18 mouse cellular contexts compared by ENCODE assay signal in genomic region chr17:46612189-46612588, GRCm38 (mm10). TPM values are rescaled to one million over a fixed set of nuclear protein-coding genes. Genes with fewer than 3 reads are reported as not detected.
A peak's percentile ranks its signal among the peaks of the same experiment; 100 is the strongest.
DNase-seq lines count a peak whose midpoint lies in the region; ATAC-seq lines count a peak whose summit lies in the region.
"Had no signal": no experiment of that assay in that cellular context is flagged by ENCODE, and none has a peak within 500 bp of the region (broad histone marks: within the 10 kb centered on the region; RNA-seq: fewer than 3 reads in every experiment).

No protein-coding gene starts in this region.

- no peak for ATAC-seq in hindbrain, embryonic 11.5 days (ENCODE audit: low FRiP score)
- ATAC-seq in lung, embryonic 15.5 days (ENCODE audit: borderline replicate concordance, extremely low read depth, low FRiP score, low TSS enrichment) = no peak
- ATAC-seq in embryonic facial prominence, embryonic 15.5 days (ENCODE audit: insufficient number of reproducible peaks, low FRiP score, low TSS enrichment, low read depth) = no peak
- 0 out of 2 replicates have a peak, but pooled peaks have one; percentile 19 for ATAC-seq in stomach, embryonic 16.5 days (ENCODE audit: insufficient read depth, low FRiP score)
- ATAC-seq: forebrain, embryonic 14.5 days had no signal

- H3K36me3 ChIP-seq in hindbrain, embryonic 10.5 days = peaks cover 14% of the 10 kb centered on the region
- no peaks in the 10 kb centered on the region for H3K36me3 ChIP-seq in hindbrain, embryonic 11.5 days (ENCODE audit: control insufficient read depth, insufficient read depth, low read length)
- H3K36me3 ChIP-seq in lung, embryonic 15.5 days = no peaks in the 10 kb centered on the region
- no peaks in the 10 kb centered on the region for H3K36me3 ChIP-seq in embryonic facial prominence, embryonic 15.5 days
- no peaks in the 10 kb centered on the region for H3K36me3 ChIP-seq in stomach, embryonic 16.5 days (ENCODE audit: control insufficient read depth, insufficient read depth, low read length)
- H3K36me3 ChIP-seq: neural tube, embryonic 13.5 days had no signal

- peaks cover 55% of the 10 kb centered on the region for H3K4me1 ChIP-seq in hindbrain, embryonic 10.5 days (replicated peaks)
- H3K4me1 ChIP-seq in hindbrain, embryonic 11.5 days (replicated peaks; ENCODE audit: control insufficient read depth, insufficient read depth, low read length) = 0 out of 2 replicates have a peak, but pooled peaks cover 3% of the 10 kb centered on the region
- peaks cover 71% of the 10 kb centered on the region for H3K4me1 ChIP-seq in lung, embryonic 15.5 days
- H3K4me1 ChIP-seq in embryonic facial prominence, embryonic 15.5 days = peaks cover 83% of the 10 kb centered on the region
- H3K4me1 ChIP-seq in stomach, embryonic 16.5 days (ENCODE audit: control insufficient read depth, insufficient read depth, low read length) = peaks cover 54% of the 10 kb centered on the region

- no peak overlapping the region for H3K4me2 ChIP-seq in hindbrain, embryonic 11.5 days (replicated peaks; ENCODE audit: low read depth, low read length)
- H3K4me2 ChIP-seq in lung, embryonic 15.5 days = 0 out of 2 replicates have a peak overlapping the region, but pooled peaks have one; percentile 7
- H3K4me2 ChIP-seq in embryonic facial prominence, embryonic 15.5 days (replicated peaks) = 0 out of 2 replicates have a peak overlapping the region, but pooled peaks have one; percentile 15
- H3K4me2 ChIP-seq in stomach, embryonic 16.5 days (ENCODE audit: low read depth, low read length) = 0 out of 2 replicates have a peak overlapping the region, but pooled peaks have one; percentile 2
- H3K4me2 ChIP-seq: hindbrain, embryonic 14.5 days had no signal

- DNase-seq in hindbrain, embryonic 10.5 days (ENCODE audit: low spot score) = no peak
- DNase-seq in hindbrain, embryonic 11.5 days (ENCODE audit: low spot score) = no peak
- DNase-seq in lung, postnatal 25 days (ENCODE audit: low spot score) = no peak
- no peak for DNase-seq in layer of hippocampus, postnatal 10 days (ENCODE audit: low spot score in 2 of 2)
- DNase-seq in frontal cortex, adult 2 months (ENCODE audit: extremely low spot score in 1 of 2, low spot score in 1 of 2) = no peak
- DNase-seq: cerebellum, postnatal 10 days; gastrocnemius, adult 2 months; retina, postnatal 1 day; spleen, adult 18-20 months had no signal

- H3K9ac ChIP-seq in hindbrain, embryonic 11.5 days (ENCODE audit: low read depth, low read length) = no peak overlapping the region
- H3K9ac ChIP-seq in lung, embryonic 15.5 days = no peak overlapping the region; the same call in 1 of the 2 replicates
- H3K9ac ChIP-seq in embryonic facial prominence, embryonic 15.5 days = no peak overlapping the region
- no peak overlapping the region; the same call in 1 of the 2 replicates for H3K9ac ChIP-seq in stomach, embryonic 16.5 days (ENCODE audit: low read length)
- H3K9ac ChIP-seq: hindbrain, embryonic 14.5 days; liver, embryonic 14.5 days; neural tube, embryonic 13.5 days had no signal

- no peaks in the 10 kb centered on the region for H3K9me3 ChIP-seq in hindbrain, embryonic 10.5 days
- no peaks in the 10 kb centered on the region for H3K9me3 ChIP-seq in hindbrain, embryonic 11.5 days (ENCODE audit: control insufficient read depth, low read length)
- no peaks in the 10 kb centered on the region for H3K9me3 ChIP-seq in lung, embryonic 15.5 days
- no peaks in the 10 kb centered on the region for H3K9me3 ChIP-seq in embryonic facial prominence, embryonic 15.5 days (replicated peaks)
- no peaks in the 10 kb centered on the region for H3K9me3 ChIP-seq in stomach, embryonic 16.5 days (replicated peaks; ENCODE audit: control insufficient read depth, low read length)
- H3K9me3 ChIP-seq: megakaryocyte, embryonic 14.5 days; neural tube, embryonic 13.5 days had no signal

- H3K4me3 ChIP-seq in hindbrain, embryonic 10.5 days = no peak overlapping the region
- no peak overlapping the region for H3K4me3 ChIP-seq in hindbrain, embryonic 11.5 days (ENCODE audit: low read depth, low read length)
- H3K4me3 ChIP-seq in lung, embryonic 15.5 days = no peak overlapping the region
- no peak overlapping the region for H3K4me3 ChIP-seq in embryonic facial prominence, embryonic 15.5 days (replicated peaks)
- H3K4me3 ChIP-seq in stomach, embryonic 16.5 days (replicated peaks; ENCODE audit: low read length) = no peak overlapping the region
- H3K4me3 ChIP-seq: gastrocnemius, adult 2 months; left cerebral cortex, adult 2 months; megakaryocyte, embryonic 14.5 days; neural tube, embryonic 13.5 days had no signal

- no peaks in the 10 kb centered on the region for H3K27me3 ChIP-seq in hindbrain, embryonic 10.5 days (ENCODE audit: insufficient read depth, poor library complexity, severe bottlenecking)
- no peaks in the 10 kb centered on the region for H3K27me3 ChIP-seq in hindbrain, embryonic 11.5 days (ENCODE audit: control insufficient read depth, insufficient read depth, low read length)
- no peaks in the 10 kb centered on the region for H3K27me3 ChIP-seq in lung, embryonic 15.5 days
- H3K27me3 ChIP-seq in embryonic facial prominence, embryonic 15.5 days = no peaks in the 10 kb centered on the region
- no peaks in the 10 kb centered on the region for H3K27me3 ChIP-seq in stomach, embryonic 16.5 days (ENCODE audit: control insufficient read depth, insufficient read depth, low read length)
- H3K27me3 ChIP-seq: megakaryocyte, embryonic 14.5 days; neural tube, embryonic 13.5 days had no signal

- WGBS in hindbrain, embryonic 10.5 days = 81% methylated on average over 2 of the region's 2 CpGs
- 63% methylated on average over 2 of the region's 2 CpGs for WGBS in hindbrain, embryonic 11.5 days
- WGBS in lung, embryonic 15.5 days = 35% methylated on average over 2 of the region's 2 CpGs
- WGBS in embryonic facial prominence, embryonic 15.5 days = 41% methylated on average over 2 of the region's 2 CpGs
- 36% methylated on average over 2 of the region's 2 CpGs for WGBS in stomach, embryonic 16.5 days

- 0 out of 2 replicates have a peak overlapping the region, but pooled peaks have one; percentile 12 for H3K27ac ChIP-seq in hindbrain, embryonic 10.5 days
- H3K27ac ChIP-seq in hindbrain, embryonic 11.5 days (ENCODE audit: low read depth, low read length) = no peak overlapping the region
- peak overlapping the region; percentile 91 for H3K27ac ChIP-seq in lung, embryonic 15.5 days
- H3K27ac ChIP-seq in embryonic facial prominence, embryonic 15.5 days (replicated peaks) = peak overlapping the region; percentile 73; the same call in 1 of the 2 replicates
- peak overlapping the region; percentile 83 for H3K27ac ChIP-seq in stomach, embryonic 16.5 days (ENCODE audit: low read length)
- H3K27ac ChIP-seq: gastrocnemius, adult 2 months; hindbrain, embryonic 14.5 days; left cerebral cortex, adult 2 months; liver, embryonic 14.5 days; neural tube, embryonic 13.5 days had no signal

RNA-seq across cellular contexts. Expression of gene Ptk7, which starts 17.1 kb away (rescaled TPM):
- 67.2 and 76.8 TPM in 2 replicates for polyA plus RNA-seq in hindbrain, embryonic 10.5 days (2016; fragmentation: Nextera tagmentation; extraction: Ambion mirVana)
- polyA plus RNA-seq in hindbrain, embryonic 11.5 days (2014; fragmentation: Nextera tagmentation; extraction: Ambion mirVana) = 16.0 and 21.5 TPM in 2 replicates
- polyA plus RNA-seq in lung, embryonic 15.5 days (2015; fragmentation: Nextera tagmentation; extraction: Ambion mirVana) = 134 and 142 TPM in 2 replicates
- 156 and 161 TPM in 2 replicates for polyA plus RNA-seq in embryonic facial prominence, embryonic 15.5 days (2015; fragmentation: Nextera tagmentation; extraction: Ambion mirVana)
- polyA plus RNA-seq in stomach, embryonic 16.5 days (2015; fragmentation: Nextera tagmentation; extraction: Ambion mirVana) = 93.9 and 94.9 TPM in 2 replicates
- total RNA-seq in layer of hippocampus, postnatal 10 days (2021) = 10 to 100 TPM; 16.4 to 18.9 TPM
- 5.3 and 6.3 TPM in 2 replicates for polyA plus RNA-seq in frontal cortex, adult 2 months (2012; rRNA removed)

RNA-seq across cellular contexts. Expression of gene Klc4, which starts 33.6 kb away (rescaled TPM):
- polyA plus RNA-seq in hindbrain, embryonic 10.5 days (2016; fragmentation: Nextera tagmentation; extraction: Ambion mirVana) = 35.3 and 38.1 TPM in 2 replicates
- polyA plus RNA-seq in hindbrain, embryonic 11.5 days (2014; fragmentation: Nextera tagmentation; extraction: Ambion mirVana) = 22.7 and 29.8 TPM in 2 replicates
- 24.9 and 25.8 TPM in 2 replicates for polyA plus RNA-seq in lung, embryonic 15.5 days (2015; fragmentation: Nextera tagmentation; extraction: Ambion mirVana)
- polyA plus RNA-seq in embryonic facial prominence, embryonic 15.5 days (2015; fragmentation: Nextera tagmentation; extraction: Ambion mirVana) = 23.4 and 24.5 TPM in 2 replicates
- polyA plus RNA-seq in stomach, embryonic 16.5 days (2015; fragmentation: Nextera tagmentation; extraction: Ambion mirVana) = 41.4 and 46.7 TPM in 2 replicates
- total RNA-seq in layer of hippocampus, postnatal 10 days (2021) = 10 to 100 TPM; 13.4 to 14.0 TPM
- polyA plus RNA-seq in frontal cortex, adult 2 months (2012; rRNA removed) = 20.1 and 23.5 TPM in 2 replicates

RNA-seq across cellular contexts. Expression of gene Mrpl2, which starts 33.8 kb away (rescaled TPM):
- polyA plus RNA-seq in hindbrain, embryonic 10.5 days (2016; fragmentation: Nextera tagmentation; extraction: Ambion mirVana) = 115 and 119 TPM in 2 replicates
- 94.8 and 95.2 TPM in 2 replicates for polyA plus RNA-seq in hindbrain, embryonic 11.5 days (2014; fragmentation: Nextera tagmentation; extraction: Ambion mirVana)
- polyA plus RNA-seq in lung, embryonic 15.5 days (2015; fragmentation: Nextera tagmentation; extraction: Ambion mirVana) = 106 TPM in 2 replicates
- 92.9 and 95.8 TPM in 2 replicates for polyA plus RNA-seq in embryonic facial prominence, embryonic 15.5 days (2015; fragmentation: Nextera tagmentation; extraction: Ambion mirVana)
- 94.1 and 99.9 TPM in 2 replicates for polyA plus RNA-seq in stomach, embryonic 16.5 days (2015; fragmentation: Nextera tagmentation; extraction: Ambion mirVana)
- 10 to 100 TPM; 52.4 to 54.0 TPM for total RNA-seq in layer of hippocampus, postnatal 10 days (2021)
- 51.2 and 58.7 TPM in 2 replicates for polyA plus RNA-seq in frontal cortex, adult 2 months (2012; rRNA removed)

RNA-seq across cellular contexts. Expression of gene Cul7, which starts 37.9 kb away (rescaled TPM):
- 40.7 and 45.5 TPM in 2 replicates for polyA plus RNA-seq in hindbrain, embryonic 10.5 days (2016; fragmentation: Nextera tagmentation; extraction: Ambion mirVana)
- 25.9 and 30.5 TPM in 2 replicates for polyA plus RNA-seq in hindbrain, embryonic 11.5 days (2014; fragmentation: Nextera tagmentation; extraction: Ambion mirVana)
- 48.2 and 49.5 TPM in 2 replicates for polyA plus RNA-seq in lung, embryonic 15.5 days (2015; fragmentation: Nextera tagmentation; extraction: Ambion mirVana)
- 64.0 and 64.1 TPM in 2 replicates for polyA plus RNA-seq in embryonic facial prominence, embryonic 15.5 days (2015; fragmentation: Nextera tagmentation; extraction: Ambion mirVana)
- 51.2 and 54.8 TPM in 2 replicates for polyA plus RNA-seq in stomach, embryonic 16.5 days (2015; fragmentation: Nextera tagmentation; extraction: Ambion mirVana)
- 10 to 100 TPM; 33.6 to 35.0 TPM for total RNA-seq in layer of hippocampus, postnatal 10 days (2021)
- 33.0 and 35.2 TPM in 2 replicates for polyA plus RNA-seq in frontal cortex, adult 2 months (2012; rRNA removed)

RNA-seq across cellular contexts. Expression of gene Srf, which starts 56.2 kb away (rescaled TPM):
- polyA plus RNA-seq in hindbrain, embryonic 10.5 days (2016; fragmentation: Nextera tagmentation; extraction: Ambion mirVana) = 5.9 and 7.8 TPM in 2 replicates
- polyA plus RNA-seq in hindbrain, embryonic 11.5 days (2014; fragmentation: Nextera tagmentation; extraction: Ambion mirVana) = 5.1 and 8.2 TPM in 2 replicates
- polyA plus RNA-seq in lung, embryonic 15.5 days (2015; fragmentation: Nextera tagmentation; extraction: Ambion mirVana) = 10.4 and 10.7 TPM in 2 replicates
- polyA plus RNA-seq in embryonic facial prominence, embryonic 15.5 days (2015; fragmentation: Nextera tagmentation; extraction: Ambion mirVana) = 8.6 and 8.8 TPM in 2 replicates
- polyA plus RNA-seq in stomach, embryonic 16.5 days (2015; fragmentation: Nextera tagmentation; extraction: Ambion mirVana) = 7.0 and 8.9 TPM in 2 replicates
- 10 to 100 TPM; 46.4 to 53.9 TPM for total RNA-seq in layer of hippocampus, postnatal 10 days (2021)
- polyA plus RNA-seq in frontal cortex, adult 2 months (2012; rRNA removed) = 74.8 and 82.0 TPM in 2 replicates
